Mouse (Mus musculus) liver, adult 2 months (tissue): ENCODE measurements around the gene Cnp.

Source experiments
- CTCF ChIP-seq: fragments of 200-500 bp; IDR thresholded peaks from 2 replicates; pipeline ENCODE4 v1.5.1; 2011; ENCODE audit warnings: low read depth, low read length, control low read depth
- POLR2A ChIP-seq: fragments of 200-500 bp; IDR thresholded peaks from 2 replicates; pipeline ENCODE4 v1.6.1; 2011; ENCODE audit warnings: low read length, control low read depth; ENCODE audit not compliant: insufficient read depth; ENCODE audit errors: extremely low read depth

GRCm38 (mm10) chr11:100608796-100609195 lies 34.1 kb downstream of the Cnp start:
- no peak for TF ChIP-seq CTCF
- TF ChIP-seq POLR2A = no peak
